Mouse (Mus musculus) heart, embryonic 15.5 days (tissue): ENCODE measurements around the gene Fam129a. TPM values are rescaled to one million over a fixed set of nuclear protein-coding genes. Genes with fewer than 3 reads are reported as not detected.
A peak's percentile ranks its signal among the peaks of the same experiment; 100 is the strongest.

ENCODE experiments used
- ATAC-seq: fragments of 200-750 bp; cut with Nextera tagmentation; replicated peaks from 2 replicates; pipeline ENCODE4 v1.8.0; 2017; ENCODE audit warnings: low read depth, moderate TSS enrichment; ENCODE audit not compliant: insufficient number of reproducible peaks, insufficient read depth, low FRiP score
- H3K27ac ChIP-seq: fragments of 300-500 bp; sonication (generic); 2 replicates; pipeline ENCODE4 v1.5.1; 2015; ENCODE audit warnings: mild to moderate bottlenecking, inconsistent platforms
- H3K27me3 ChIP-seq: fragments of 300-500 bp; sonication (generic); 2 replicates; pipeline ENCODE4 v1.6.1; 2015; ENCODE audit warnings: inconsistent platforms
- H3K36me3 ChIP-seq: fragments of 300-500 bp; sonication (generic); 2 replicates; pipeline ENCODE4 v1.6.1; 2015; ENCODE audit warnings: mild to moderate bottlenecking, inconsistent platforms
- H3K4me1 ChIP-seq: fragments of 300-500 bp; sonication (generic); replicated peaks from 2 replicates; pipeline ENCODE4 v1.6.1; 2015; ENCODE audit warnings: inconsistent platforms
- H3K4me2 ChIP-seq: fragments of 300-500 bp; sonication (generic); 2 replicates; pipeline ENCODE4 v1.6.1; 2015; ENCODE audit warnings: inconsistent platforms, mild to moderate bottlenecking, moderate library complexity
- H3K4me3 ChIP-seq: fragments of 300-500 bp; sonication (generic); 2 replicates; pipeline ENCODE4 v1.5.1; 2015; ENCODE audit warnings: mild to moderate bottlenecking, inconsistent platforms
- H3K9ac ChIP-seq: fragments of 300-500 bp; sonication (generic); 2 replicates; pipeline ENCODE4 v1.6.1; 2015; ENCODE audit warnings: mild to moderate bottlenecking, inconsistent platforms
- H3K9me3 ChIP-seq: fragments of 300-500 bp; sonication (generic); replicated peaks from 2 replicates; pipeline ENCODE4 v1.6.1; 2016; ENCODE audit warnings: inconsistent platforms
- WGBS: fragments of 180-500 bp; shearing (Covaris S2); methylation state at CpG from one replicate; pipeline ENCODE4 v1.1.7; 2015; ENCODE audit warnings: mixed read lengths; 5-methylcytosine and 5-hydroxymethylcytosine counted together
- polyA plus RNA-seq: library from polyadenylated mRNA; unstranded; fragments of >200 nt; fragmentation: Nextera tagmentation; extraction: Ambion mirVana; gene quantifications from 2 replicates; pipeline ENCODE4 v1.2.1, GENCODE M21; 2015

Fam129a gene
- polyA plus RNA-seq, 1 experiment from 2014 or later: 14.3 TPM

- WGBS: 74% methylated on average over 5 of the region's 5 CpGs
- no peak for ATAC-seq
- peaks cover 31% of the 10 kb centered on the region for H3K4me1 ChIP-seq
These were observed 104.7 kb downstream of the Fam129a start for GRCm38 (mm10) chr1:151675684-151676083.

DNA sequence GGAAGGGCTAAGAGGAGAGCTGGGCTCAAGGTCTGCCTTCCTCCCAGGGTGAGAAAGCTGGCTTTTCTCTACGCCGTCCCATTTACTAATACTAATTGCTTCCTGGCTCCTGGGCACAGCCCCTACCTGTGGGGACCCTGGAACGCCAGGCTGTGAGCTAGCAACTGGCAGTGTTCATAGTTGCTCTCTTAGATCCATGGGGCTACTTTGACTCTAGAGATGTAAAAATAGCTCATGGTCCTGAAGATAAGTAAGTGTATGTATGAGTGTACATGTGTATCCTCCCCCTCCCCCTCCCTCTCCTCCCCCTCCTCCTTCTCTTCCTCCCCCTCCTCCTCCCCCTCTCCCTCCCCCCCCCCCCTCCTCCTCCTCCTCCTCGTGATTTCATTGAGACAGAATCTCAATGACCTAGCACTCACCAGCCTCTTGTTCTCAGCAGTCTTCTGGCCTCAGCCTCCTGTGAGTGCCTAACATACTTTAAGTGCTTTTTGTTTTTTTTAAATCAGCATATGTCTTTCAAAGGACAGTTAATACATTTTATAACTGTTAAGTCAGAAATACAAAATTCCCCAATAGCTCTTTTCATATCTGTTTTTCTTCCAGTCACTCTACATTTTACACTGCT, 106.3 kb downstream of the Fam129a start:
- Histone ChIP-seq H3K4me3 (no peak overlapping the region), H3K36me3 (no peaks in the 10 kb centered on the region), H3K9me3 (no peaks in the 10 kb centered on the region), H3K4me1 (peaks cover 29% of the 10 kb centered on the region), H3K9ac (0 out of 2 replicates have a peak overlapping the region, but pooled peaks have one; percentile 3), H3K27ac (peak overlapping the region; percentile 90), H3K27me3 (no peaks in the 10 kb centered on the region), H3K4me2 (peak overlapping the region; percentile 47)
- peak; percentile 79; the same call in 1 of the 2 replicates for ATAC-seq
- 27% methylated on average over 4 of the region's 4 CpGs for WGBS

More at GRCm38 (mm10) chr1:151675684-151676083, 104.7 kb downstream of the Fam129a start:
- Histone ChIP-seq H3K9ac (no peak overlapping the region), H3K36me3 (no peaks in the 10 kb centered on the region), H3K9me3 (no peaks in the 10 kb centered on the region), H3K4me3 (no peak overlapping the region), H3K4me2 (no peak overlapping the region), H3K27me3 (no peaks in the 10 kb centered on the region), H3K27ac (no peak overlapping the region; the same call in 1 of the 2 replicates)

DNA sequence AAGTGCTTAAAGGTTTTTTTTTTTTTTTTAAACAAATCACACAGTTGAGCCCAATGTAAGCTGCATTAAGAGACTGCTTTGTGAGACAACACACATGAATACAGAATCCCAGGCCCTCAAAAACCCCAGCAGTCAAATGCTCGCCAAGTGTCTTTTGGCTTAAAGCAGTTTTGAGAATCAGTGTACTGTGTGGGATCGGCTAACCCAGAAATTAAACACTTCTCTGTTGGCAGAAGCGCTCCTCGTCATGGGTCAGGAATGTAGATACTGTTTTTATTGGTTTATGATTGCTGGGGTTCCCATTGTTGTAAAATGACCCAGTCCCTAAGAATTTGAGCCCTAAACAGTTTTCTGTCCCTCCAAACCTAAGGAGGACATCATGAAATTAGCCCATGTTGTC, 107.0 kb downstream of the Fam129a start:
- Histone ChIP-seq H3K4me2 (no peak overlapping the region), H3K9me3 (no peaks in the 10 kb centered on the region), H3K27me3 (no peaks in the 10 kb centered on the region), H3K4me1 (peaks cover 29% of the 10 kb centered on the region), H3K27ac (peak overlapping the region; percentile 82), H3K4me3 (no peak overlapping the region), H3K9ac (no peak overlapping the region), H3K36me3 (no peaks in the 10 kb centered on the region)
- 47% methylated on average over 4 of the region's 4 CpGs for WGBS
- ATAC-seq: no peak

GRCm38 (mm10) chr1:151679153-151679552, 108.2 kb downstream of the Fam129a start:
- no peak overlapping the region for H3K9ac ChIP-seq
- no peak overlapping the region for H3K4me3 ChIP-seq
- no peak for ATAC-seq
- H3K27ac ChIP-seq: no peak overlapping the region
- H3K27me3 ChIP-seq: no peaks in the 10 kb centered on the region
- H3K4me1 ChIP-seq: peaks cover 29% of the 10 kb centered on the region
- 73% methylated on average over 7 of the region's 7 CpGs for WGBS
- H3K4me2 ChIP-seq: no peak overlapping the region
- no peaks in the 10 kb centered on the region for H3K36me3 ChIP-seq
- H3K9me3 ChIP-seq: no peaks in the 10 kb centered on the region

- Histone ChIP-seq H3K36me3 (no peaks in the 10 kb centered on the region), H3K9ac (no peak overlapping the region), H3K4me1 (peaks cover 38% of the 10 kb centered on the region), H3K27me3 (no peaks in the 10 kb centered on the region), H3K9me3 (no peaks in the 10 kb centered on the region), H3K4me2 (no peak overlapping the region), H3K27ac (0 out of 2 replicates have a peak overlapping the region, but pooled peaks have one; percentile 4), H3K4me3 (no peak overlapping the region)
- ATAC-seq: no peak
- WGBS: 90% methylated on average over 4 of the region's 4 CpGs
These were observed 109.1 kb downstream of the Fam129a start for GRCm38 (mm10) chr1:151679883-151680613.

DNA sequence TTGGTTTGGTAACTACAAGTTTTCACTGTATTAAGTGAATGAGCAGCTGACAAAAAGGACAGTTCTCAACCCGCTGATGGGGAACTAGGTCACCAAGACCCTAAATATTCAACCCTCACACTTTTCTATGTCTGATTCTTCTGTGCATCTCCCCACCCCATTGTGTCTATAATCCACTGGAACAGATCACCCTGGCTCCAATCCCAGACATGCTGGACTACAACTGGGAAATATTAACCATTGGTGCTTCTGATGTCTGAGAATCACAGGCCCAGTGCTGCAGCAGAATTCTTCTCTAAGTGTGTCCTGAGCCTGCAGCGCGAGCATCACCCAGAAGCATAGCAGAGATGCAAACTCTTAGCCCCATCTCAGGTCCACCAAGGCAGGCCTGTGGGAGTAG, 110.0 kb downstream of the Fam129a start:
- Histone ChIP-seq H3K4me2 (no peak overlapping the region), H3K9me3 (no peaks in the 10 kb centered on the region), H3K4me1 (peaks cover 41% of the 10 kb centered on the region), H3K27ac (no peak overlapping the region), H3K4me3 (no peak overlapping the region), H3K27me3 (no peaks in the 10 kb centered on the region), H3K36me3 (no peaks in the 10 kb centered on the region), H3K9ac (no peak overlapping the region)
- no peak for ATAC-seq
- WGBS: 85% methylated on average over 3 of the region's 3 CpGs

- Histone ChIP-seq H3K4me1 (peaks cover 42% of the 10 kb centered on the region), H3K27ac (no peak overlapping the region), H3K36me3 (no peaks in the 10 kb centered on the region), H3K9me3 (no peaks in the 10 kb centered on the region), H3K4me3 (no peak overlapping the region), H3K4me2 (no peak overlapping the region), H3K27me3 (no peaks in the 10 kb centered on the region), H3K9ac (no peak overlapping the region)
- no peak for ATAC-seq
- WGBS: 82% methylated on average over 6 of the region's 6 CpGs
These were observed 111.9 kb downstream of the Fam129a start for GRCm38 (mm10) chr1:151682896-151683295.

- Histone ChIP-seq H3K27me3 (no peaks in the 10 kb centered on the region), H3K4me3 (no peak overlapping the region), H3K9me3 (no peaks in the 10 kb centered on the region), H3K27ac (peak overlapping the region; percentile 81), H3K36me3 (no peaks in the 10 kb centered on the region), H3K9ac (no peak overlapping the region), H3K4me1 (peaks cover 41% of the 10 kb centered on the region), H3K4me2 (no peak overlapping the region)
- no peak for ATAC-seq
- 65% methylated on average over 7 of the region's 7 CpGs for WGBS
These were observed 113.5 kb downstream of the Fam129a start for GRCm38 (mm10) chr1:151684451-151684892.

- Histone ChIP-seq H3K9me3 (no peaks in the 10 kb centered on the region), H3K9ac (no peak overlapping the region), H3K27me3 (no peaks in the 10 kb centered on the region), H3K36me3 (no peaks in the 10 kb centered on the region), H3K4me1 (peaks cover 42% of the 10 kb centered on the region), H3K27ac (peak overlapping the region; percentile 81), H3K4me3 (no peak overlapping the region), H3K4me2 (no peak overlapping the region)
- WGBS: 64% methylated on average over 5 of the region's 5 CpGs
- no peak for ATAC-seq
These were observed 114.0 kb downstream of the Fam129a start for GRCm38 (mm10) chr1:151684978-151685377.

- Histone ChIP-seq H3K9me3 (no peaks in the 10 kb centered on the region), H3K4me3 (no peak overlapping the region), H3K4me2 (no peak overlapping the region), H3K4me1 (peaks cover 38% of the 10 kb centered on the region), H3K27me3 (no peaks in the 10 kb centered on the region), H3K36me3 (no peaks in the 10 kb centered on the region), H3K27ac (peak overlapping the region; percentile 81), H3K9ac (no peak overlapping the region)
- WGBS: 30% methylated on average over 12 of the region's 12 CpGs
- no peak for ATAC-seq
These were observed 114.8 kb downstream of the Fam129a start for GRCm38 (mm10) chr1:151685666-151686309.

DNA sequence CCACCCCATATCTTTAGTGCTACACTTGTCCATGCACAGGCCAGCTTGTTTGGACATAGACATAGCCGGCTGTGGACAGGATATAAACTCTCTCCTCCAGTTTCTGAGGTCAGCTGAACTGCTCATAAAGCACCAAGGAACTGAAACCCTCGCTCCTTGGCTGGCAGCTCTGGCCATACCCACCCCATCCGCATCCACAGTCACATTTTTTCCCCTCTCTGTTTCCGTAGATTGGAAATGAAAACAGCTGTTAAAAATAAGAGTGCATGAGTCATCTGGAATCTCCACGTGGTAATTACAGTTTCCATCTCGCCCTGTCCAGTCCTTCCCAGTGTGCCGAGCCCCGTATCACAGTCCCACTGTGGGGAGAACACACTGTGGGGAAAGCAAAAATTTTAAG, 115.7 kb downstream of the Fam129a start:
- Histone ChIP-seq H3K4me2 (peak overlapping the region; percentile 42), H3K4me3 (no peak overlapping the region), H3K9ac (no peak overlapping the region), H3K36me3 (no peaks in the 10 kb centered on the region), H3K27me3 (no peaks in the 10 kb centered on the region), H3K4me1 (peaks cover 34% of the 10 kb centered on the region), H3K9me3 (no peaks in the 10 kb centered on the region), H3K27ac (peak overlapping the region; percentile 81)
- peak; percentile 83 for ATAC-seq
- WGBS: 15% methylated on average over 8 of the region's 8 CpGs
